Comparison of ENCODE assay signal across 8 mouse cellular contexts in genomic region chr6:145862739-145863064, GRCm38 (mm10). TPM values are rescaled to one million over a fixed set of nuclear protein-coding genes. Genes with fewer than 3 reads are reported as not detected.
DNase-seq lines count a peak whose midpoint lies in the region; ATAC-seq and TF ChIP-seq lines count a peak whose summit lies in the region.

No protein-coding gene starts in this region.

- peak overlapping the region; percentile 96 for H3K27ac ChIP-seq in cerebellum, adult 2 months (ENCODE audit: insufficient read depth, low read length)
- no peak overlapping the region for H3K27ac ChIP-seq in lung, postnatal 0 days (ENCODE audit: low read length)
- no peak overlapping the region for H3K27ac ChIP-seq in limb, embryonic 11.5 days (replicated peaks; ENCODE audit: low read depth, low read length)
- H3K27ac ChIP-seq in small intestine, adult 2 months (ENCODE audit: insufficient read depth, low read depth, low read length): no peak overlapping the region

- no peak for TF ChIP-seq CTCF in cerebellum, adult 2 months (IDR thresholded peaks at IDR 0.05; ENCODE audit: borderline replicate concordance, insufficient read depth, low read depth, low read length)
- no peak for TF ChIP-seq CTCF in lung, postnatal 0 days (IDR thresholded peaks at IDR 0.05)
- no peak for TF ChIP-seq CTCF in small intestine, adult 2 months (IDR thresholded peaks at IDR 0.05; ENCODE audit: extremely low read depth, insufficient read length, insufficient replicate concordance, low read depth, low read length)

- H3K4me2 ChIP-seq in lung, postnatal 0 days (replicated peaks; ENCODE audit: low read depth, low read length): peak overlapping the region; percentile 97
- H3K4me2 ChIP-seq in limb, embryonic 11.5 days (ENCODE audit: low read depth, severe bottlenecking): peak overlapping the region; percentile 96

- H3K36me3 ChIP-seq in lung, postnatal 0 days (ENCODE audit: insufficient read depth, low read length): no peaks in the 10 kb centered on the region
- H3K36me3 ChIP-seq in limb, embryonic 11.5 days (ENCODE audit: control insufficient read depth, insufficient read depth, low read length): no peaks in the 10 kb centered on the region
- H3K36me3 ChIP-seq in small intestine, adult 2 months (ENCODE audit: control insufficient read depth, insufficient read depth, low read length): no peaks in the 10 kb centered on the region

- peaks cover 4% of the 10 kb centered on the region for H3K4me1 ChIP-seq in cerebellum, adult 2 months (ENCODE audit: control insufficient read depth, insufficient read depth, low read length)
- peaks cover 5% of the 10 kb centered on the region; the same call in 1 of the 2 replicates for H3K4me1 ChIP-seq in lung, postnatal 0 days (ENCODE audit: insufficient read depth, low read depth, low read length)
- H3K4me1 ChIP-seq in limb, embryonic 11.5 days (ENCODE audit: control insufficient read depth, insufficient read depth, low read length): peaks cover 10% of the 10 kb centered on the region
- peaks cover 6% of the 10 kb centered on the region; the same call in 1 of the 2 replicates for H3K4me1 ChIP-seq in small intestine, adult 2 months (ENCODE audit: control insufficient read depth, insufficient read depth, insufficient read length, low read length)

- H3K4me3 ChIP-seq in cerebellum, adult 2 months (replicated peaks; ENCODE audit: insufficient read depth, low read depth, low read length): peak overlapping the region; percentile 95
- peak overlapping the region; percentile 52 for H3K4me3 ChIP-seq in lung, postnatal 0 days (ENCODE audit: low read depth, low read length)
- H3K4me3 ChIP-seq in limb, embryonic 11.5 days (ENCODE audit: low read depth, low read length): peak overlapping the region; percentile 52
- H3K4me3 ChIP-seq in small intestine, adult 2 months (ENCODE audit: low read depth, low read length): peak overlapping the region; percentile 61

- no peaks in the 10 kb centered on the region for H3K27me3 ChIP-seq in cerebellum, adult 2 months (ENCODE audit: control insufficient read depth, insufficient read depth, low read length)
- peaks cover 31% of the 10 kb centered on the region for H3K27me3 ChIP-seq in lung, postnatal 0 days (replicated peaks; ENCODE audit: insufficient read depth, low read length)
- peaks cover 36% of the 10 kb centered on the region for H3K27me3 ChIP-seq in limb, embryonic 11.5 days (ENCODE audit: control insufficient read depth, insufficient read depth, low read length)
- peaks cover 29% of the 10 kb centered on the region for H3K27me3 ChIP-seq in small intestine, adult 2 months (ENCODE audit: control insufficient read depth, insufficient read depth, low read length)

- no peak for DNase-seq in cerebellum, adult 2 months
- DNase-seq in cerebellum, adult 9-10 months: no peak
- DNase-seq in lung, postnatal 0 days (ENCODE audit: low spot score): no peak
- DNase-seq in lung, postnatal 4 days: no peak
- peak; percentile 42 for DNase-seq in limb, embryonic 11.5 days (ENCODE audit: low spot score)
- no peak for DNase-seq in c-Kit-positive CD71-positive TER-119-positive erythroid progenitor cells, embryonic 14.5 days (ENCODE audit: low spot score)
- DNase-seq in gastrocnemius, postnatal 36 days: no peak

- 0 out of 2 replicates have a peak overlapping the region, but pooled peaks have one; percentile 9 for H3K9ac ChIP-seq in lung, postnatal 0 days (replicated peaks; ENCODE audit: low read depth)
- peak overlapping the region; percentile 55 for H3K9ac ChIP-seq in limb, embryonic 11.5 days (ENCODE audit: low read length)

- no peak for ATAC-seq in lung, postnatal 0 days
- ATAC-seq in limb, embryonic 11.5 days (ENCODE audit: insufficient number of reproducible peaks, low FRiP score, low TSS enrichment, low read depth): no peak

- WGBS in cerebellum, adult 2 months: 2% methylated on average over 35 of the region's 35 CpGs
- 1% methylated on average over 32 of the region's 35 CpGs for WGBS in lung, postnatal 0 days
- under 1% methylated on average over 31 of the region's 35 CpGs for WGBS in limb, embryonic 11.5 days
- 2% methylated on average over 35 of the region's 35 CpGs for WGBS in small intestine, adult 2 months

- TF ChIP-seq POLR2A in cerebellum, adult 2 months (IDR thresholded peaks at IDR 0.05; ENCODE audit: borderline replicate concordance, insufficient read depth, low read length): no peak
- no peak for TF ChIP-seq POLR2A in small intestine, adult 2 months (IDR thresholded peaks at IDR 0.05; ENCODE audit: low read depth, low read length)

- intact Hi-C loops in gastrocnemius, postnatal 36 days (cut with DNase I): no loop called here

- H3K9me3 ChIP-seq in lung, postnatal 0 days (ENCODE audit: low read length): no peaks in the 10 kb centered on the region
- no peaks in the 10 kb centered on the region for H3K9me3 ChIP-seq in limb, embryonic 11.5 days (ENCODE audit: control insufficient read depth, low read length)

- no peak for TF ChIP-seq EP300 in lung, postnatal 0 days (IDR thresholded peaks at IDR 0.05)

RNA-seq across cellular contexts. Expression of gene Bhlhe41, which starts 2.7 kb away (rescaled TPM):
- polyA plus RNA-seq in cerebellum, adult 2 months (2012; rRNA removed): 33.9 and 35.0 TPM in 2 replicates
- 3.1 and 4.6 TPM in 2 replicates for polyA plus RNA-seq in lung, postnatal 0 days (2015; fragmentation: Nextera tagmentation; extraction: Ambion mirVana)
- 0.49 and 0.70 TPM in 2 replicates for polyA plus RNA-seq in limb, embryonic 11.5 days (2014; fragmentation: Nextera tagmentation; extraction: Ambion mirVana)
- 1.9 and 2.7 TPM in 2 replicates for polyA plus RNA-seq in small intestine, adult 2 months (2012; rRNA removed)
- 10 to 100 TPM; 52.8 to 55.3 TPM for total RNA-seq in gastrocnemius, postnatal 36 days (2021)
